Mouse (Mus musculus) testis, adult 2 months (tissue): ENCODE data around the gene Gm1123. TPM values are rescaled to one million over a fixed set of nuclear protein-coding genes. Genes with fewer than 3 reads are reported as not detected.

Source experiments
- H3K27ac ChIP-seq: fragments of 200-500 bp; 2 replicates; pipeline ENCODE4 v1.5.1; 2012; ENCODE audit warnings: low read depth, low read length; ENCODE audit not compliant: control insufficient read depth, insufficient read depth
- H3K27me3 ChIP-seq: fragments of 200-500 bp; 2 replicates; pipeline ENCODE4 v1.6.1; 2012; ENCODE audit warnings: mild to moderate bottlenecking, low read length, moderate library complexity; ENCODE audit not compliant: control insufficient read depth, insufficient read depth
- H3K36me3 ChIP-seq: fragments of 200-500 bp; 2 replicates; pipeline ENCODE4 v1.6.1; 2012; ENCODE audit warnings: mild to moderate bottlenecking, low read length; ENCODE audit not compliant: control insufficient read depth, insufficient read depth
- H3K4me1 ChIP-seq: fragments of 200-500 bp; 2 replicates; pipeline ENCODE4 v1.6.1; 2012; ENCODE audit warnings: low read length; ENCODE audit not compliant: control insufficient read depth, insufficient read depth
- H3K4me3 ChIP-seq: fragments of 200-500 bp; 2 replicates; pipeline ENCODE4 v1.5.1; 2012; ENCODE audit warnings: low read depth, mild to moderate bottlenecking, low read length, moderate library complexity, mixed read lengths; ENCODE audit not compliant: control insufficient read depth
- CTCF ChIP-seq: fragments of 200-500 bp; IDR thresholded peaks from 2 replicates; pipeline ENCODE4 v1.5.1; 2012; ENCODE audit warnings: low read depth, mild to moderate bottlenecking, inconsistent platforms, low read length, moderate library complexity; ENCODE audit not compliant: control insufficient read depth, insufficient read depth, insufficient replicate concordance
- POLR2A ChIP-seq: fragments of 200-500 bp; IDR thresholded peaks from 2 replicates; pipeline ENCODE4 v1.6.1; 2012; ENCODE audit warnings: low read depth, mild to moderate bottlenecking, inconsistent platforms, low read length, moderate library complexity; ENCODE audit not compliant: control insufficient read depth
- polyA plus RNA-seq: library from polyadenylated mRNA; depleted of rRNA; stranded (reverse); fragments of >200 nt; gene quantifications from 2 replicates; pipeline ENCODE4 v1.2.3, GENCODE M21; 2012

The Gm1123 gene
- polyA plus RNA-seq, 1 experiment: not detected

GRCm38 (mm10) chr9:99021166-99021565, 14.3 kb downstream of the Gm1123 start:
- TF ChIP-seq POLR2A (no peak), CTCF (no peak)
- Histone ChIP-seq H3K4me1 (no peaks in the 10 kb centered on the region), H3K36me3 (no peaks in the 10 kb centered on the region), H3K27ac (no peak overlapping the region), H3K27me3 (no peaks in the 10 kb centered on the region), H3K4me3 (no peak overlapping the region)

- H3K27ac ChIP-seq: no peak overlapping the region
These were observed 17.8 kb downstream of the Gm1123 start for GRCm38 (mm10) chr9:99017679-99018078.

GRCm38 (mm10) chr9:99016759-99017158, 18.8 kb downstream of the Gm1123 start:
- Histone ChIP-seq H3K27me3 (no peaks in the 10 kb centered on the region), H3K4me1 (no peaks in the 10 kb centered on the region), H3K36me3 (no peaks in the 10 kb centered on the region), H3K27ac (no peak overlapping the region), H3K4me3 (no peak overlapping the region)
- no peak for TF ChIP-seq CTCF
- TF ChIP-seq POLR2A: no peak

More at GRCm38 (mm10) chr9:99017679-99018078, 17.8 kb downstream of the Gm1123 start:
- Histone ChIP-seq H3K4me3 (no peak overlapping the region), H3K27me3 (no peaks in the 10 kb centered on the region), H3K36me3 (no peaks in the 10 kb centered on the region), H3K4me1 (no peaks in the 10 kb centered on the region)
- TF ChIP-seq CTCF: no peak
- no peak for TF ChIP-seq POLR2A

- no peaks in the 10 kb centered on the region for H3K27me3 ChIP-seq
These were observed 19.2 kb downstream of the Gm1123 start for GRCm38 (mm10) chr9:99016301-99016700.

GRCm38 (mm10) chr9:99009898-99010199, 25.7 kb downstream of the Gm1123 start:
- Histone ChIP-seq H3K27me3 (no peaks in the 10 kb centered on the region), H3K4me1 (no peaks in the 10 kb centered on the region), H3K36me3 (no peaks in the 10 kb centered on the region), H3K4me3 (no peak overlapping the region), H3K27ac (no peak overlapping the region)
- no peak for TF ChIP-seq POLR2A
- no peak for TF ChIP-seq CTCF

More at GRCm38 (mm10) chr9:99016301-99016700, 19.2 kb downstream of the Gm1123 start:
- no peaks in the 10 kb centered on the region for H3K36me3 ChIP-seq
- H3K4me1 ChIP-seq: no peaks in the 10 kb centered on the region
- TF ChIP-seq CTCF: no peak
- TF ChIP-seq POLR2A: no peak
- no peak overlapping the region for H3K4me3 ChIP-seq
- no peak overlapping the region for H3K27ac ChIP-seq

GRCm38 (mm10) chr9:99009069-99009897, 26.2 kb downstream of the Gm1123 start:
- no peak overlapping the region for H3K4me3 ChIP-seq
- H3K36me3 ChIP-seq: no peaks in the 10 kb centered on the region
- no peaks in the 10 kb centered on the region for H3K4me1 ChIP-seq
- no peak overlapping the region for H3K27ac ChIP-seq
- no peaks in the 10 kb centered on the region for H3K27me3 ChIP-seq
- TF ChIP-seq POLR2A (no peak), CTCF (no peak)

GRCm38 (mm10) chr9:99001326-99001725, 34.2 kb downstream of the Gm1123 start:
- Histone ChIP-seq H3K4me3 (no peak overlapping the region), H3K27ac (no peak overlapping the region), H3K27me3 (no peaks in the 10 kb centered on the region), H3K36me3 (no peaks in the 10 kb centered on the region), H3K4me1 (no peaks in the 10 kb centered on the region)
- TF ChIP-seq POLR2A: no peak
- no peak for TF ChIP-seq CTCF
